Mouse (Mus musculus) cerebellum, postnatal 36 days (tissue): ENCODE measurements around the gene Galt.
"Not testable (repeated sequence)": the region's sequence is repeated elsewhere in the genome, so short reads cannot be mapped to it uniquely, and the experiment has no call there.

ENCODE experiments used
- DNase-seq, 2 experiments: peaks; one replicate each; pipeline ENCODE4 v3.0.0; 2021 to 2022; ENCODE audit warnings: mixed read lengths in 2 of 2

The Galt gene

DNA sequence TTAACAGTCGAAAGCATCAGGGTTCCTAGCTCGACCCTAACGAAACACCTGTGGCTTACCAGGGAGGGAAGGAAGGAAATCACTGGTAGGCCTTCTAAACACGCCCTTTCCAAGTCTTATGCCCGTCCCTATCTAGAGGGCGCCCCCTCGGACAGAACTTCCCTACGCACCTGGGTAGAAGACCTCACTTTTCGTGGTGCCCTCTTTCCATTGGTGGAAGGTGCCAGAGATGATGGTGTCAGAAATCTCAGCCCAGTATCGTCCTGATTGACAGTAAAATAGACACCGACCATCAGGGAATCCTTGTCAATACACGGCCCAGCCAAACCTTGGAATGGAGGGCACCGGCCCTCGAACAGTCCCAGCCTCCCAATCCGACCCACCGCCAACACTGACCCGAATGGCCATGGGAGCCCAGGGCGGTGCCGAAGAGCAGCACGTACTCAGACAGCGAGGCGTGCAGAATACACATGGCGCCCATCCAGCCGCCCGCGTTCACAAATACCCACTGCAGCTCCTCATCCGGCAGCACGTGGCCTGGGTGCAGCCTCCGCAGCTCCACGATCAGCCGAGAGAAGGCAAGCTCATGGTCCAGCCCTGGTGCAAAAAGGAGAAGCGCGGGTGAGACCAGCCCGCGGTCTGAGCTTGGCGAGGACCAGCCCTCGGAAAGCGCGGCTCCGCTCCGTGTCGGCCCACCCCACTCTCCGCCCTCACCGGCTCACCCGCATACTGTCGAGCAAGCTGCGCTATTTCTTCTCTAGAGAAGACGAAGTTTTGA, 14.5 kb upstream of the Galt start:
- peak; percentile 60 to 64 for DNase-seq

DNA sequence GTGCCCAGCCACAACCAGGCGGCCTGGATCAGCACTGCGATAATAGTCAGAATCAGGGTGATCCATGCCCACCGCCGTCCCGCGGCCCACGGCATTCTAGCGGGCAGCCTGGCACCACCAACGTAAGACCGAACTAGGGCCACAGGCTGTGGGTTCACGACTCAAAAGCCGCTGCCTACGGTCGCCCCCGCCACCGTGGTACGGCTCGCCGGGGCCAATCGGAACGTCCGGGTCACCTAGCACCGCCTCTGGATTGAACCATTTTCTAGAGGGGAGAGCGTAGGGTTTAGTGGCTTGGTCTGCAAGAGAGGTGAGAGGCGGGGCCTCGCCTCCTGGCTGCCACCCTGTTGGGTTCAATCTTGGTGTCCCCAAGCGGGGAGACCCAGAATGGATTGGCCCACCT, 13.9 kb upstream of the Galt start:
- DNase-seq, result peak; percentile 93 to 94

DNA sequence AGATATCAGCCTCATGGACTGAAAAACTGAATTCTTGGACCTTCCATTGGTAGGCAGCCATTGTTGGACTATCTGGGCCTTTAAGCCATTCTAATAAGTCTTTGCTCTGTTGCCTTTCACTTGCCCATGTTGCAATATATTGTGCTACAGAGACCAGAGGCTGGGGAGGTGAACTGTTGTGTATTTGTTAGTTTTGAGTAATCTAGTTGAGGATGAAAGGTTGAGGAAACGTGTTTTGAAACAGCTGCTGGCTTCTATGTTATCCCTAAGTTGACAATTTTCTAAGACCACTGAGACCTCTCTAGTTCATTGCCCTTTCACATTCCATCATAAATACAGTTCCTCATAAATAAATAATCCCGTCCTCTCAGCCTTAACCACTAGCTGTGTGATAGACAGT, 10.9 kb upstream of the Galt start:
- no peak for DNase-seq

DNA sequence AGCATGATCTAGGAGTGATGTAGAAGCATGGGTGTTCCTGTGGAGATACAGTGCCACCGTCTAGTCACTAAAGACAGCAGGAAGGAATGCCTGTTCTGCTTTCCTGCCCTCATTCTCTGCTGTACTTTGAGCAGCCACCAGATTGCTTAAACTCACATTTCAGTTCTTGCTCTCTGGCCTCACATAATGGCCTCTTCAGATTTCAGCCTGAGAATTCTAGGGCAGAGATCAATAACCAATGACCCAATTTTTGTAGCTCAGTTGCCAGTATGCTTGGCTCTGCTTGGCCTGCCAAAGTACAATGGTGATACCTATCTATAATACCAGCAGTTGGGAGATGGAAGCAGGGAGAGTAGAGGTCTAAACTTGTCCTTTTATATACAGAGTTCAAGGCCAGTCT, 10.0 kb upstream of the Galt start:
- no peak for DNase-seq

DNA sequence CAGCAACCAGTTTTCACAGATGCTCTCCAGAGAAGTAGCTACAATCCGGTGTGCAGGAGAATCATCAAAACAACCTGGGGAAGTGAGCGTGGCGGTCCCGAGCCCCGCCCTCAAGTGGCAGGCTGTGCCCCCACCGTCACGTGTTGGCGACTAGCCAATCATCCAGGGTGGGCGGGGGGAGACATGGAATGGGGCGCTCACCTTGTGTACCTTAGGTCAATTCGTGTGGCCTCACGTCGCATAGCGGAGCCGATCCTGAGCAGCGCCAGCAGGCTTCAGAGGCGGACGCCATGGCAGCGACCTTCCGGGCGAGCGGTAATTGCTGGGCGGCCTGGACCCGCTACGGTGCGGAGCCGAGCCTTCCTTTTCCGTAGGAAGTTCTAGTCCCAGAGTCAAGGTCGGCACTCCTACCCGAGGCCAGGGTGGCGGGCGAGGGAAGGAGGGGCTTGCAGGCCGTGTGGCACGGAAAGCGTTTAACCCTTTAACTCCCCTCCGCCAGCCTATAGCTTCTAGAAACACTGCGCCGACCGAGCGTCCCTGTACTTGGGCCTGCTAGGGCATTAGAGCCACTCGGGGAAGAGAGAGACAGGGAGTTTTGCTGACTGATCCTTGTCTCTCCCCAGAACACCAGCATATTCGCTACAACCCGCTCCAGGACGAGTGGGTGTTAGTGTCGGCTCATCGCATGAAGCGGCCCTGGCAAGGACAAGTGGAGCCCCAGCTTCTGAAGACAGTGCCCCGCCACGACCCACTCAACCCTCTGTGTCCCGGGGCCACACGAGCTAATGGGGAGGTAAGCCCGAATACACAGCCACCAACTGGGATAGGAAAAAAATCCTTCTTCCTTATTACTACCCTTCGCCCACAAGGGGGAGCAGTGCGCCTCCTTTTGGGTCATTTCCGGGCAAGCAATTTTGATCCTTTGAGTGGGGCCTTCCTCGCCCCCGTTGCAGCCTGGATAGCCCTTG, 594 bp downstream of the Galt start, which contains the start of gene Sigmar1:
Sigmar1 (minus strand) TSS at position 820 of the 968 bp plus-strand sequence.
- DNase-seq, result peak; percentile 85 to 88

DNA sequence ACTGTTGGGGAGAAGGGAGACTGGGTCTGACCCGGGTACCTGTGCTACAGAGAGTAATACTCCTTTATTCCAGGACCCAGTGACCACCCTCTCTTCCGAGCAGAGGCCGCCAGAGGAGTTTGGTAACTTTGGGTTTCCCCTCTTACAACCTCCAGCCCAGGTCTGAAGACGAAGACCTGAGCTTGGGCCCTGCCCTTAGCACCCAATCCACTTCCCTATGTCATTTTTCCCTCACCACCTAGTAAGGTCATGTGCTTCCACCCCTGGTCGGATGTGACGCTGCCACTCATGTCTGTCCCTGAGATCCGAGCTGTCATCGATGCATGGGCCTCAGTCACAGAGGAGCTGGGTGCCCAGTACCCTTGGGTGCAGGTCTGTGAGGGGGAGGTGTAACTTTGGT, 1.4 kb downstream of the Galt start:
- DNase-seq, result peak in 1 of 2 experiments; percentile 21

DNA sequence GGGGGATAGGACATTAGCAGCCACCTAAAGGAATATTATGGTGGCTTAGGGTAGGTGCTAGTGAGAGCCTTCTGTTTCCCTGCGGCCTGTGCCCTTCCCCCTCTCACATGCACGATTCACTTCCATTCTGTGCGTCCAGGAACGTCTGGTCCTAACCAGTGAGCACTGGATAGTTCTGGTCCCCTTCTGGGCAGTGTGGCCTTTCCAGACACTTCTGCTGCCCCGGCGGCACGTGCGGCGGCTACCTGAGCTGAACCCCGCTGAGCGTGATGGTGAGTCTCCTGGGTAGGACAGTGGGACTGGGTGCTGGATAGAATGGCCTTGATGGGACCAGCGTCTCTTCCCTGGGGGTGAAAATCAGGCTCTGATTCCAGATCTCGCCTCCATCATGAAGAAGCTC, 2.3 kb downstream of the Galt start:
- DNase-seq, result no peak

DNA sequence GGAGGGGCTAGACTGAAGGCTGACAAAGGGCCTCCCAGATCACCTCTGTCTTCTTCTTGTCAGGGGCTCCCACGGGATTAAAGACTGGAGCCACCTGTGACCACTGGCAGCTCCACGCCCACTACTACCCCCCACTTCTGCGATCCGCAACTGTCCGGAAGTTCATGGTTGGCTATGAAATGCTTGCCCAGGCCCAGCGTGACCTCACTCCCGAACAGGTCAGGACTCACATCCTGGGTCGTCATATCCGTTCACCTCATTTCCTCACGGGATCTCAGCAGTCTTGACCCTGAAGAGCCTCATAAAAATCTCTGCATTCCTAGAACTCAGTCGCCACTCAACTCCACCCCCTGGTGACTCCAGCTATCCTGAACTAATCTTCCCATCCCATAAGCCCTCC, 3.0 kb downstream of the Galt start:
- DNase-seq, result no peak

DNA sequence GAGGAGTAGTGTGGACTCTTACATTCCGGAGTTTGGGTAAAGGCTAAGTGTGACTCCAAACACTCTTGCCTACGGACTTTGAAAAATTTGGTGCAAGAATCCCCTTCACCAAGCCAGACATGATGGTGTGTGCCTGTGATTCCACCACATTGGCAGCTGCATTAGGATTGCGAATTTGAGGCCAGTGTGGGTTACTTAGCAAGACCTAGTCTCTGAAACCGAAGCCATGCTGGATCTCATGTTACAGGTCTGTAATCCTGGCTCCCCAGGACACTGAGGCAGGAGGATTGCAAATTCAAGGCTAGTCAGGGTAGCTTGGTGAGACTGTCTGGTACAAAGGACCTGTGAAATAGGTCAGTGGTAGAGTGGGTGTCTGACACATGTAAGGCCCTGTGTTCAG, 3.7 kb downstream of the Galt start:
- no peak for DNase-seq

DNA sequence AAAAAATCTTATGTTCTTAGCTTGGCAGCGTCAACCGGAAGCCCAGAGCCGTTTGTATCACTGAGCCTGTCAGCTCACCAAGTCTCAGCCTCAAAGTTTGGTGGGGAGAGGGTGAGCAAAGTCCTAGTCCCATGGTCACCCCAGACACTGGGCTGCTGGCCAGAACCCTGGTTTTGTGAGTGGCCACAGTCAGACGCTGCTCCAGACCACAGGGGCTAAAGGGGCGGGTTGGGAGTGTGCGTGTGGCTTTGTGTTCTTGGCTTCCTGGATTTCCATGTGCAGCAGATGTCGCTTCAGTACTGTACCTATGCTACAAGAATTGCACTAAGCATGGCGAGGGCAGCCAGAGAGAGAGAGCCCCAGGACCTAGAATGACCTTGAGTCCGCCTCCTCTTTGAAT, 4.2 kb downstream of the Galt start:
- DNase-seq, result peak in 1 of 2 experiments; percentile 37

DNA sequence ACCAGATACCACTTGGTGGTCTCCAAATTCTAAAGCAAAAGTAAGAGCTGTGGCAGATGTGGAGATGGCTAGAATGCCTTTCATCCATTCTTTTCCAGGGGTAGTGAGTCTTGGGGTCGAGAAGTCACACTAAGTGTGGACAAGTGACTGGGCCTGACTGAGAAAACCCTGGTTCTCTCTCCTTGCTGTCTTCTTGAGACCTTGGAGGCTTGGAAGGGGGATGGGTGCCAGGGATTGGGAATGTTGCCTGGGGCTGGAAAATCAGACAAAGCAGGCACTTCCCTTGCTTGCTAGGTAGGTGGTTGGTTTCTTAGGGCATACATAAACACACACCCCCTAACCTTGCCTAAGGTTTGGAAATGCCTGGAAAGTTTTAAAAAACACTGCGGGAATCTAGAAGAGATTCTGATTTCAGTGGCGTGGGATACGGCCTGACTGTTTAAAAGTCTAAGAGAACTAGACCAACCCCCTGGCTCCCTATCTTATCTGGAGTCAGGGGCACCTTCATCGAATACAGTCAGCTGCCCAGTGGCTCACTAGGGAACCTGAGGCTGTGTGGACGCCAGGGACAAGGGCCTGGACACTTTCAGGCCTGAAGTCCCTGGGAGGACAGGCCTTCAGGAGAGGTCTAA, 4.7 kb downstream of the Galt start:
- DNase-seq, result no peak

DNA sequence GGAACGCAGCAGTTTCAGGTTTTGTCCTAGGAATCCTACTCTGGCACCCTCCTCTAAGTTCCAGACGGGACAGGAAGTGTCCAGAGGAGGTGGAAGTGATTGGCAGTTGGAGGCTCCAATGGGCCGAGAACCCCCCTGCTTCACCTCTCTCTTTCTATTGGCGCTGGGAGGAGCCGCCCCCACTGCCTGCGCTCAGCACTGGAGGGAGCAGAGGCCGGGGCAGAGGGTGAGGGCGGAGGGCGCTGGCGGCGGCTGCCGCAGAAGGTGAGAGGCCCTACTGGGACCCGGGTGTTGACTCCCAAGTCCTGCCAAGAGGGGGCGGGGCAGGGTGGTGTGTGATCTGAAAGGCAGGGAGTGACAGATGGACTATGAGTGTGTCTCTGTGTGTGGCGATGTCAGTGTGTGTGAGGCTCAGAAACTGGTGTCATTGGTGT, 5.3 kb downstream of the Galt start:
- peak; percentile 88 to 93 for DNase-seq

DNA sequence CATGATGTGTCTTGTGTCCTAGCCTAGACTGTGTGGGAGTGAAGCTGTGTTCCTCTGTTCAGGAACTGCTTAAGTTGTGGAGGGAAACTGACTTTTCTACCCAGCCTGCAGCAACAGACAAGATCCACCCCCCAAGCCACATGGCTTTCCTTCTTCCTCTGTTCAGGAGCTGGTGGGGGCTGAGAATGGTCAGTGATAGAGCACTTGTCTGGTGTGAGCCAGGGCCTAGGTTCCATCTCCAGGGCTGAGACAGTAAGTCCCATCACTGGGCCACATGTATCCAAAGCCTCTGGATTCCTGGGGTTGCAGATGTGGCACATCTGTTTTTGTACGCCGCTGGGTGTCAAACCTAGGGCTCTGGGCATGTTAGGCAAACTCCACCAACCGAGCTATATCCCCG, 5.9 kb downstream of the Galt start:
- DNase-seq, result no peak

DNA sequence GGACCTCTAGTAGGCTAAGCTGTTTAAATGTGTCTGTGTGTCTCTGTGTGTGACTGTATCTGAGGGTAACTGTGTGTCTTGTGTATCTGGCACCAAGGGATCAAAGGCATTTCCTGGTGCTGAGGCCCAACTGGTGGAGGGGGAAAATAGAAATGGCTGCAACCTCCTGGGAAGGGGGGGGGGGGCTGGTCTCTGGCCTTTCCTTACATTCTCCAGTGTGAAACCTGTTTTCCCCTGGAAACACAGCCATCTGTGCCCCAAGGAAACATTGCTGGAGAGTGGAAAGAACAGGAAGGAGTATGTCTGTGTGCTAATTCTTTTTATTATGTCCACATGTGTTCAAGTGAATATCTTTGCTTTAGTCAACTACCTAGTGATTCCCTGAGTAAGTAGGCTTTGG, 6.7 kb downstream of the Galt start:
- DNase-seq, result no peak

DNA sequence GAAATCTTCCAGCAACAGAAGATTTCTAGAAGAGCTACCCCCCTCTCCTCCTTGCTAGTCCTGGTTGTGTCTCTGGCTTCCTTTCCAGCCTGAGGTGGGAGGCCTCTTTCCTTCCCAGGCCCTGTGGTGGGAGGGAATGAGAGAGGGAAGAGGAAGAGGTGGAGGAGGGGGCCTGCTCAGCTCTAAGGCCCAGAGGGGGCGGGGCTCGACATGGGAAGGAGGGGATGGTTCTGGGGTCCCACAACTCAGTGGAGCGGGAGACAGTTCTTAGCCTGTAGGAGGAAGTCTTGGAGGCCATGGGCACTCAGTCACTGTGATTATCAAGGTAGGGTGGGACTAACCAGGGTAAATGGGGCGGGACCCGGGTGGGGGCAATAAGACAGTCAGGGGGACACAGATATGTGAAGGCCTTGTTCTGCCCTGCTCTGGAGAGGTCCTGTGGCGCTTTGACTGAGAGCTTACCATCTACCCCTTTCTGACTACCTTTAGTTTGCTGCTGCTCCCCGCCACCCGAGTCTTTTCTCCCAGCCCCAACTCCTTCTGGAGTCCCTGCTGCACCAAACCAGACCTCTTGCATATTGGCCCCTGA, 7.2 kb downstream of the Galt start:
- DNase-seq, result no peak

DNA sequence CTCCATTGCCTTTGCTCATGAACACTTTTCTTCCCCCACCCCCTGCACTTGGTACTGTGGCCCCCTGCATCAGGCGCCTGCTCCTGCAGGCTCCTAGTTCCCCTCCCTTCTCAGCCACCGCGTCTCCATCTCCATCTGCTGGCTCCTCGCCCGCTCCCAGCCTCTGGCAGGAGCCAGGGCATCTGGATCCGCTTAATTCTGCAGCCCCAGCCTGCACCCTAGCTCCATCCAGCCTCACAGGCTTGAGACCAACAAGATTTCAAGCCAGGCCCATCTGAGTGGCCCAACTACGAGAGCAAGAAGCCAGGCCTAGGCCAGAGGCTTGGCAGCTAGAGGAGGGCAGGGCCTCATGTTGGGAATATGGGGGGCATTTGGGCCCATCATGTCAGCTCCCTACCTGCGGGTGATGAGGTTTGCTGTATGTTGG, 7.7 kb downstream of the Galt start:
- DNase-seq, result peak in 1 of 2 experiments; percentile 50

DNA sequence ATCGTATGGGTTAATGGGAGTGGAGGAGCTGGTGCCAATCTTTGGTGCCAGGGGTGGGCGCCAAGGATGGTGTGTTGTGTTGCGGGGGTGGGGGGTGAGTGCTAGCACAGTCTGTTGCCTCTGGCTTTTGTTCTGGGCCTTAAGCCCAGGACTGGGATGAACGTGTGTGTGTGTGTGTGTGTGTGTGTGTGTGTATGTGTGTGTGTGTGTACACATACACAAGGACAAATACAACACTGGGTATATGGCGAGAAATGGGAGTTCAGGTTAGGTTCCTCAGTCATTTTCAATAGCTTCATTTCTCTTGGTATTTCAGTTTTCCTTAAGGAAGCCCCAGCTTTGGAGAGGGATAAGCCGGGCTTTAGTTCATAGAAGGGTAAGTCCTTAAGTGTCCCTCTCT, 8.1 kb downstream of the Galt start:
- not testable (repeated sequence) for DNase-seq

DNA sequence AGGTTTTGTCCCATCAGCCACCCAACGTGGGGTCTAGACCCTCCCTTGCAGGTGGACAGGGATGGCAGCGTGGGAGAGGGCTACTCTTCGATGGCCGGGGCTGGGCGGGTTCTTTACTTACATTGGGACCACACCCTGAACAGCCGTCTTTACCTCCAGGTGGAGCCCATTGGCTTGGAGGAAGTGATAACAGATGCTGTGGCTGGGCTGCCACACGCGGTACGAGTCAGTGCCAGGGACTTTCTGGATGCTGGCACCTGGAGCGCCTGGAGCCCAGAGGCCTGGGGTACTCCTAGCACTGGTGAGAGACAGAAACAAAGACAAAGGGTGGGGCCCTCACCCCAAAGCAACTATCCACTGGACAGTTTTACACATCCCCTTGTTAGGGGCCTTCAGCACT, 12.3 kb downstream of the Galt start:
- not testable (repeated sequence) for DNase-seq

DNA sequence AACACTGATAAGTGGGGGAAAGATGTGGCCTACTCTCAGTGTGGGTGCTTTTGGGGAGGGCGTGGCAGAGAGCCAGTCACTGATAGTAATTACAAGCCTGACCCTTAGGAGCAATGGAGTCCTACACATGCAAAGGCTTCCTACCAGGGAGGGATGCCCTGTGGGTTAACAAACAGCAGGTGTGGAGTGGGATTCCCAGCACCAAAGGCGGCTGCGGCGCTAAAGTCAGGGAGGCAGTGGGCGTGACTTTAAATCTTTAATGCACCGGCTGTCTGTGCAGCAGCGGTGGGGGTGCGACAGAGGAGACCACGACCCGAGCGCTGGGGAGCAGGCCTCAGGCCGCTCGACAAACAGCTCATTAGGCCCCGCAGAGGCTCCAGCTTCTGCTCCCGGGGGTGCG, 17.9 kb downstream of the Galt start:
- DNase-seq, result not testable (repeated sequence)

DNA sequence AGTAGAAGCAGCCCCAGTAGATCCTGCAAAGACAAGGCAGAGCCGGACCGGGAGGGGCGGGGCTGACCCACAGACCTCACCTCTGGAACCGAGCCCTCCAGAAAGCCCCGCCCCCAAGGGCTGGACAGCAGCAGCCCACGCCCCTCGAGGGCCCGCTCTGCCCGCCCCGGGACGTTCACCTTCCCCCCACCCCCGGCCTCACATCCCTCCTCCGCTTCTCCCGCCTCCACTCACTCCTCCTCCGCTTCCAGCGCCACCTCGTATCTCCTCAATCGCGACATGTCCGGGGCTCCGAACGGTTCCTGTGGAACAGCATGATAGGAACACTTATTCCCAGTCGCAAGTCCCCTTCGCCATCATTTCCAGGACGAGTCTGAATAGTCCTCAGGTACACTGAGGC, 18.5 kb downstream of the Galt start:
- DNase-seq, result peak; percentile 62 to 66

DNA sequence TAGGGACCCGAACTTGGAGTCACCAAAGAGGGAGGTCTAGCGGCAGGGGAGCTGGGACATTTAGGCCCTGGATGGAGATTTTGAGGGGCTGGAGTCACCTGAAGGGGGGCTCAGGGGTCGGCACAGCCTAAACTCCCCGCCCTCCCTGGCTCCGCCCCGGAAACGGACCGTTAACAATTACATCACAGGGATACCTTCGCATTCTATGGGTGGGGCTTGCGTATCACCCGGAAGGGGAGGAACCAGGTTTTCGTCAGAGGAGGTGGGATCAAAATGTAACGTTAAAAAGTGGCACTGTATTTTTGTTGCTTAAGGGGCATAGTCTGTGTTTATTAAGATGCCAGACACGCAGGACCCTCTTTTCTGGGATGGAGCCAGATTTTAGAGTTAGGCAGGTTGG, 19.0 kb downstream of the Galt start, which contains the start of gene Ccl27a:
Ccl27a (minus strand) TSS at position 246 of the 400 bp plus-strand sequence.
- peak; percentile 76 to 83 for DNase-seq

DNA sequence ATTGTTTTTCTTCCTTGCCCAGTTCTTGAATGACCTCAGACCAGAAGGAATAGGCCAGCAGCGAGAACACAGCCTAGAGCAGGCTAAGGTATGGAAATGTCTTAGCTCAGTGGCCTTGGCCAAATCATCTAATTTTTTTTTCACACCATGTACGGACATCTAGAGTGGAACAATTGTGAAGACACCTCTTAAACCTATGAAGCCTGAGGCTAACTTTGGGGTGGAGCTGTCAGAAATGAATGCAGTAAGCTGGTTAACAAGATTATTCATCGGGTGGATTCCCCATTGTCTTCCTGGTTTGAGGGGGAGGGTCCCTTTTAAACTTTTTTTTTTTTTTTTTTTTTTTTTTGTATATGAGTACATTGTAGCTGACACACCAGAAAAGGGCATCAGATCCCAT, 19.5 kb downstream of the Galt start:
- DNase-seq, result not testable (repeated sequence)

DNA sequence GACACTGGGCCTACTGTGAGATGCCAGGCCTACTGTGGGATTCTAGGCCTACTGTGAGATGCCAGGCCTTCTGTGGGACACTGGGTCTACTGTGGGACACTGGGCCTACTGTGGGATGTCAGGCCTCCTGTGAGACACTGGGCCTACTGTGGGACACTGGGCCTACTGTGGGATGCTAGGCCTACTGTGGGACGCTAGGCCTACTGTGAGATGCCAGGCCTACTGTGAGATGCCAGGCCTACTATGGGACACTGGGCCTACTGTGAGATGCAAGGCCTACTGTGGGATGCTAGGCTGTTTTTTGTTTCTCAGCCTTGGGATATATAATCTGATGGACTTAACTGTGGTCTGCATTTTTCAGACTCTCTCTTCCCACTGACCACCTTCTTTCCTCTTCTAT, 20.8 kb downstream of the Galt start:
- DNase-seq, result not testable (repeated sequence)
